ENCODE assay signal across 26 mouse cellular contexts in genomic region chr10:14199332-14199731, GRCm38 (mm10).
DNase-seq lines count a peak whose midpoint lies in the region; ATAC-seq lines count a peak whose summit lies in the region.
"Had no signal": no experiment of that assay in that cellular context is flagged by ENCODE, and none has a peak within 500 bp of the region (broad histone marks: within the 10 kb centered on the region; RNA-seq: fewer than 3 reads in every experiment).

No protein-coding gene starts in this region.

- peaks cover 10% of the 10 kb centered on the region; the same call in 1 of the 2 replicates for H3K4me1 ChIP-seq in forebrain, embryonic 13.5 days
- H3K4me1 ChIP-seq in forebrain, embryonic 10.5 days, result no peaks in the 10 kb centered on the region
- H3K4me1 ChIP-seq in midbrain, embryonic 14.5 days (ENCODE audit: control insufficient read depth, insufficient read depth, low read length), result peaks cover 4% of the 10 kb centered on the region; the same call in 1 of the 2 replicates
- H3K4me1 ChIP-seq: embryonic facial prominence, embryonic 12.5 days; heart, embryonic 12.5 days; heart, embryonic 15.5 days; intestine, embryonic 15.5 days had no signal

- no peak for DNase-seq in forebrain, embryonic 10.5 days (ENCODE audit: extremely low spot score, low spot score)
- peak; percentile 74 for DNase-seq in heart, adult 11 months
- no peak for DNase-seq in heart, adult 18-20 months
- DNase-seq in brain, embryonic 18.5 days (ENCODE audit: low read depth, low spot score), result peak; percentile 73
- no peak for DNase-seq in urinary bladder, postnatal 4 days (ENCODE audit: low spot score in 2 of 2)
- DNase-seq in midbrain, embryonic 14.5 days, result no peak
- DNase-seq: adrenal gland, adult 8-10 months; adrenal gland, postnatal 25 days; cerebellum, adult 18-20 months; cerebellum, adult 9-10 months; cerebellum, postnatal 14 days; gastrocnemius, postnatal 10 days; gastrocnemius, postnatal 36 days; heart, postnatal 10 days; heart, postnatal 36 days; kidney, adult 11 months had no signal

- H3K27me3 ChIP-seq in forebrain, embryonic 13.5 days, result no peaks in the 10 kb centered on the region
- no peaks in the 10 kb centered on the region for H3K27me3 ChIP-seq in forebrain, embryonic 10.5 days (ENCODE audit: poor library complexity, severe bottlenecking)
- no peaks in the 10 kb centered on the region for H3K27me3 ChIP-seq in midbrain, embryonic 14.5 days (ENCODE audit: control insufficient read depth, insufficient read depth, low read length)
- H3K27me3 ChIP-seq: embryonic facial prominence, embryonic 12.5 days; embryonic facial prominence, embryonic 15.5 days; heart, embryonic 12.5 days; heart, embryonic 15.5 days; hindbrain, embryonic 13.5 days; intestine, embryonic 15.5 days had no signal

- H3K4me3 ChIP-seq in forebrain, embryonic 13.5 days, result no peak overlapping the region
- H3K4me3 ChIP-seq in forebrain, embryonic 10.5 days, result no peak overlapping the region
- no peak overlapping the region for H3K4me3 ChIP-seq in midbrain, embryonic 14.5 days (replicated peaks; ENCODE audit: low read depth, low read length)
- H3K4me3 ChIP-seq: embryonic facial prominence, embryonic 12.5 days; embryonic facial prominence, embryonic 15.5 days; heart, embryonic 12.5 days; heart, embryonic 15.5 days; hindbrain, embryonic 10.5 days; hindbrain, embryonic 13.5 days; intestine, embryonic 15.5 days had no signal

- H3K4me2 ChIP-seq in forebrain, embryonic 13.5 days, result no peak overlapping the region
- no peak overlapping the region for H3K4me2 ChIP-seq in midbrain, embryonic 14.5 days (ENCODE audit: low read length)
- H3K4me2 ChIP-seq: embryonic facial prominence, embryonic 12.5 days; embryonic facial prominence, embryonic 15.5 days; heart, embryonic 12.5 days; heart, embryonic 15.5 days; hindbrain, embryonic 13.5 days; intestine, embryonic 15.5 days had no signal

- no peak overlapping the region for H3K9ac ChIP-seq in forebrain, embryonic 13.5 days
- H3K9ac ChIP-seq in midbrain, embryonic 14.5 days (replicated peaks; ENCODE audit: low read length), result no peak overlapping the region
- H3K9ac ChIP-seq: embryonic facial prominence, embryonic 12.5 days; embryonic facial prominence, embryonic 15.5 days; heart, embryonic 12.5 days; heart, embryonic 15.5 days; hindbrain, embryonic 13.5 days; intestine, embryonic 15.5 days had no signal

- no peaks in the 10 kb centered on the region for H3K9me3 ChIP-seq in forebrain, embryonic 13.5 days (replicated peaks)
- H3K9me3 ChIP-seq in forebrain, embryonic 10.5 days, result no peaks in the 10 kb centered on the region
- H3K9me3 ChIP-seq in midbrain, embryonic 14.5 days (ENCODE audit: control insufficient read depth, low read length), result no peaks in the 10 kb centered on the region
- H3K9me3 ChIP-seq: embryonic facial prominence, embryonic 12.5 days; embryonic facial prominence, embryonic 15.5 days; heart, embryonic 12.5 days; heart, embryonic 15.5 days; hindbrain, embryonic 10.5 days; hindbrain, embryonic 13.5 days; intestine, embryonic 15.5 days had no signal

- no peaks in the 10 kb centered on the region for H3K36me3 ChIP-seq in forebrain, embryonic 13.5 days (ENCODE audit: poor library complexity, severe bottlenecking)
- no peaks in the 10 kb centered on the region for H3K36me3 ChIP-seq in forebrain, embryonic 10.5 days (replicated peaks)
- no peaks in the 10 kb centered on the region for H3K36me3 ChIP-seq in midbrain, embryonic 14.5 days (ENCODE audit: control insufficient read depth, insufficient read depth, low read length)
- H3K36me3 ChIP-seq: embryonic facial prominence, embryonic 12.5 days; embryonic facial prominence, embryonic 15.5 days; heart, embryonic 12.5 days; heart, embryonic 15.5 days; hindbrain, embryonic 10.5 days; hindbrain, embryonic 13.5 days; intestine, embryonic 15.5 days had no signal

- 79% methylated on average over 7 of the region's 7 CpGs for WGBS in forebrain, embryonic 13.5 days
- 83% methylated on average over 7 of the region's 7 CpGs for WGBS in forebrain, embryonic 10.5 days
- 74% methylated on average over 7 of the region's 7 CpGs for WGBS in midbrain, embryonic 14.5 days

- no peak overlapping the region for H3K27ac ChIP-seq in forebrain, embryonic 13.5 days
- H3K27ac ChIP-seq in forebrain, embryonic 10.5 days, result no peak overlapping the region
- H3K27ac ChIP-seq in midbrain, embryonic 14.5 days (replicated peaks; ENCODE audit: low read depth, low read length), result no peak overlapping the region
- H3K27ac ChIP-seq: embryonic facial prominence, embryonic 12.5 days; embryonic facial prominence, embryonic 15.5 days; heart, embryonic 15.5 days; hindbrain, embryonic 10.5 days; hindbrain, embryonic 13.5 days; intestine, embryonic 15.5 days had no signal

- ATAC-seq in forebrain, embryonic 13.5 days, result peak; percentile 33; the same call in 1 of the 2 replicates
- no peak for ATAC-seq in midbrain, embryonic 14.5 days (ENCODE audit: low FRiP score, low TSS enrichment)
- ATAC-seq: activated CD4-positive, CD25-positive, alpha-beta regulatory T cell, adult 4 months; hindbrain, embryonic 16.5 days; intestine, embryonic 15.5 days had no signal

Comparison
In these comparisons a context has a peak if more than half of its experiments do, and no peak if none do; other contexts are left out.
1. DNase-seq: peak in heart, adult 11 months (single experiment) and brain, embryonic 18.5 days (single experiment); none in forebrain, embryonic 10.5 days (single experiment), heart, adult 18-20 months (0 of 2), urinary bladder, postnatal 4 days (0 of 2) and midbrain, embryonic 14.5 days (single experiment).